Mouse (Mus musculus): Measurements from ENCODE around the gene Gm45799. TPM values are rescaled to one million over a fixed set of nuclear protein-coding genes. Genes with fewer than 3 reads are reported as not detected.

The Gm45799 gene
- polyA plus RNA-seq, 1 experiment = 56.6 TPM

DNA sequence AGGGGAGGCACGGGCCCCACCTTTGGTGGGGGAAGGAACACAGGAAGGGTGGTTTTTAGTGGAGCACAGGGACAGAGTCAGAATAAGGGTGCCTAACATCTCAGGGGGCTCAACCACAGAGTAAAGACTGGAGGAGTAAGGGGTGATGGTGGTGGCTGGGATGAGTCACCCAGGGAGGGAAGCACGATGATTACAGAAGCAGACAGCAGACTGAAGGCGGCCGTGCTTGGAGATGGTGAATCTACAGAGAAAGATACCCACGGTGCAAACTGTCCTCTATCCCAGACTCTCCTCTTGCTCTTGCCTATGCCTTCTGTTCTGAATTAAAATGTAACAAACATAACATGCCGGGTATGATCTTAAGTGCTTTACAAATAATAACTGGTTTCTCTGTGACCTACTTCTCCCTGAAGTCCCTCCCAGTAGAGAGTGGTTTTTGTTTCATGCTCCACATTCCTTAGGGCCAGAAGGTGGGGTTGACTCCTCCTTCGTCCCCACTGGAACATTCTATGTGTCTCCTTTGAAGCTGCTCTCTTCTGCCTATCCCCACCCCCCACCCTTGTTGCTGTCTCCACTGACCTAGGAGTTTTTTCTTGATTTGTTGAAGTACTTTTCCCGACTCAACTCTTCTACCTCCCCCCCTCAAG, 18.6 kb upstream of the Gm45799 start:
- peak overlapping the region; percentile 22; the same call in 1 of the 2 replicates for H3K27ac ChIP-seq (ENCODE audit: insufficient read depth, low read length)
- H3K4me3 ChIP-seq (ENCODE audit: insufficient read depth, low read length) = no peak overlapping the region
- H3K4me1 ChIP-seq (ENCODE audit: control insufficient read depth, insufficient read depth, low read length) = peaks cover 3% of the 10 kb centered on the region; the same call in 1 of the 2 replicates
- no peak for TF ChIP-seq POLR2A (IDR thresholded peaks at IDR 0.05; ENCODE audit: extremely low read depth, insufficient read depth, low read length)
- TF ChIP-seq CTCF (IDR thresholded peaks at IDR 0.05; ENCODE audit: extremely low read depth, insufficient read depth, low read length) = no peak

DNA sequence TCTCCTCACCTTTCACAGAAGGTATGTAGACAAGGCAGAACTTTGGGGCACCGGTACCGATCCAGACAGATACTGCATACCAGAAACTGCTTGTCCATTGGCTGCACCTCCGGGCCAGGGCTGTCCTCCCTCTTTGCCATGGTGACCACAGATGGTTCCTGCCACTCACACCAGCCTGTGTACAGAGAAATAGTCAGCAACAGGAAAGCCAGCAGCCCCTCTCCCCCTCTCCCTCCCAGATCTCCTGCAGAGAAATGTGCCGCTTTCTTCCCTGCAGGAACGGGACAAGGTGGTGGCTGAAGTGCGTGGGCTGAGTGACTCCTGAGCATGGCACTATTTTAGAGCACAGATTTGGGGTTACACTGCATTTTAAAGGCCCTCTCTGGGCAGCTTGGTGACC, 15.0 kb upstream of the Gm45799 start:
- H3K27ac ChIP-seq (ENCODE audit: insufficient read depth, low read length) = no peak overlapping the region
- no peak for TF ChIP-seq CTCF (IDR thresholded peaks at IDR 0.05; ENCODE audit: extremely low read depth, insufficient read depth, low read length)
- TF ChIP-seq POLR2A (IDR thresholded peaks at IDR 0.05; ENCODE audit: extremely low read depth, insufficient read depth, low read length) = no peak
- peaks cover 9% of the 10 kb centered on the region; the same call in 1 of the 2 replicates for H3K4me1 ChIP-seq (ENCODE audit: control insufficient read depth, insufficient read depth, low read length)
- H3K4me3 ChIP-seq (ENCODE audit: insufficient read depth, low read length) = no peak overlapping the region

DNA sequence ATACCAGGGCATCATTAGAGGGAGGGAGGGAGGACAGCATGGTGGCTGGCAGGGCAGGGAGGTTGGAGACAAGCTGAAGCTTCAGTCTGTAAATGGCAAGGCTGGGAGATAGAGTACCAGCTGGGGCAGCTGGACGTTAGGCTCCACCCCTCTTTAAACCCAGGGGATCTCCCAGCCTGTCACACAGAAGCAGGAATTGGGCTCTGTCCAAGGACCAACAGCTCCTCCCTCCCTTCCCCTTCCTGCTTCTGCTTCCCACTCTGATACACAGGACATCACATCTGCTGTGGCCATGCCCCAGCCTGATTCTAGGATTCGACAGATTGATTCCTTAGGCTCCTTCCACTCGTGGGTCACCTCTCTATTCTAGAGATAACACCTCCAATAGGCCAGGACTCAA, 11.7 kb upstream of the Gm45799 start:
- Histone ChIP-seq H3K27ac (ENCODE audit: insufficient read depth, low read length) (peak overlapping the region; percentile 71), H3K4me1 (ENCODE audit: control insufficient read depth, insufficient read depth, low read length) (peaks cover 5% of the 10 kb centered on the region; the same call in 1 of the 2 replicates), H3K4me3 (ENCODE audit: insufficient read depth, low read length) (no peak overlapping the region)
- TF ChIP-seq CTCF (IDR thresholded peaks at IDR 0.05; ENCODE audit: extremely low read depth, insufficient read depth, low read length) = no peak
- peak; percentile 13; the same call in 1 of the 2 replicates for TF ChIP-seq POLR2A (IDR thresholded peaks at IDR 0.05; ENCODE audit: extremely low read depth, insufficient read depth, low read length)

DNA sequence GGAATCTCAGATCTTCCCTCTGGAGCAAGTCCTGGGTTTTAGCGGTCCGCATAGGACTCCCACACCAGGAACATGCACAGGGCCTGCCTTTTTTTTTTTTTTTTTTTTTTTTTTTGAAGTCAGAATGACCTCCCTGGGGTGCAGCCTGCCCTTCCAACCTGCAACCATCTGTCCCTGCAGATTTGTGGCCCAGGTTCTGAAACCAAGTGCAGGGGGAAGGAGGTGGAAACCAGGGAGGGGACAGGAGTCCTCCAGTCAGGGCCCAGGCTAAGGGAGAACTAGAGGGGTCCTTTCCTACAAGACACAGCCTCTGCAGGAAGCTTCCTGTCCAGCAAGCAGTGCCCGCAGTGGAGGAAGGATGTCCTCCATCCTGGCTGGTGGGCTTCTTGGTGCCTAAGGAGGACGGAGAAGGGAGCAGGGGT, 7.8 kb upstream of the Gm45799 start:
- H3K4me1 ChIP-seq (ENCODE audit: control insufficient read depth, insufficient read depth, low read length) = peaks cover 7% of the 10 kb centered on the region; the same call in 1 of the 2 replicates
- peak overlapping the region; percentile 96 for H3K4me3 ChIP-seq (ENCODE audit: insufficient read depth, low read length)
- no peak overlapping the region for H3K27ac ChIP-seq (ENCODE audit: insufficient read depth, low read length)
- TF ChIP-seq POLR2A (IDR thresholded peaks at IDR 0.05; ENCODE audit: extremely low read depth, insufficient read depth, low read length) (no peak), CTCF (IDR thresholded peaks at IDR 0.05; ENCODE audit: extremely low read depth, insufficient read depth, low read length) (no peak)

DNA sequence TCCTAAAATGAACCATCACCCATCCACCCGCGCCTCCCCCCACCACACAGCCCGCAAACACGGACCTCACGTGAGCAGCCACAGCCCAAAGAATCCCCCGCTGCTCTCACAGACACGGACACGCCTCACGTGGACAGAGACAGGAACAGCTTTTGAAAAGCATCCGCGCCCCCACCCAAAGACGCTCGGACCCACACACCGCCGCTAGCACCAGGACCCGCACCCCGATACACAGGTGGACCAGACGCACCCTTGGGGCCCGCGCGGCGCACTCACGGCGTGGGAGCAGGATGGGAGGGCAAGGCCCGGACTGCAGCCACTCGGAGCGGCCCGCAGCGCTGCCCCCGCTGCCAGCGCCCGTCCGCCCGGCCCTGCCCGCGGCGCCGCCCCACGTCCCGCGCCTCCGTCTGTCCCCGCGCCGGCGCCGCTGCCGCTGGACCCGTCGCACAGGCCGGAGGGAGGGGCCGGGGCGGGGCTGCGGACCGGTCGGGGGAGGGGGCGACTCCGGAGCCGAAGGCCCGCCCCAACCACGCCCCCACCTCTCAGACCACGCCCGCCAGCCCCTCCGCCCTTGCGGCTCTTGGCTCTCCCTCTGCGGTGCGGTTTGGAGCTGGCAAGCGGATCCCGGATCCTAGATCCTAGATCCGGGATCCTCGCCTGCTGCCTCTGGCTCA, 7.1 kb upstream of the Gm45799 start, which contains the start of gene Trim3:
TSS of gene Trim3 (minus strand) at position 445 of the 674 bp plus-strand sequence.
- TF ChIP-seq CTCF (IDR thresholded peaks at IDR 0.05; ENCODE audit: extremely low read depth, insufficient read depth, low read length) (no peak), POLR2A (IDR thresholded peaks at IDR 0.05; ENCODE audit: extremely low read depth, insufficient read depth, low read length) (0 out of 2 replicates have a peak, but pooled peaks have one; percentile 3)
- H3K4me1 ChIP-seq (ENCODE audit: control insufficient read depth, insufficient read depth, low read length) = peaks cover 7% of the 10 kb centered on the region; the same call in 1 of the 2 replicates
- peak within 1 kb of the TSS; percentile 96 for H3K4me3 ChIP-seq (ENCODE audit: insufficient read depth, low read length)

DNA sequence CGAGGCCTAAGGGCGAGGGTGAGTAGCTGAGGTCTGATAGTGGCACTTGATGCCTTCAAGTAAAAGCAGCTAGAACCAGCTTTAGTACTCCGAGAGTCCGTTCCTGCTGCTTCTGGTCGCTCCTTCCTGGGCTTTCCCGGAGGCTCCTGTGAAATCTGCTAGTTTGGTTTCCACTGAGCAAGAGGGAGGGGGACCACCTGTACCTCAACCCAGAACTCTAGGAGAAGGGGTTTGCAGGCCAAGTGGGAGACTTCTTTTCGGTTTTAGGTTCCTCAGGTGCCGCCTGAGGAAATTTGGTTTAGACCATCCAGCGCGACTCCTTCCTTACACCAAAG, 6.6 kb upstream of the Gm45799 start:
- Histone ChIP-seq H3K4me1 (ENCODE audit: control insufficient read depth, insufficient read depth, low read length) (peaks cover 5% of the 10 kb centered on the region; the same call in 1 of the 2 replicates), H3K4me3 (ENCODE audit: insufficient read depth, low read length) (peak overlapping the region; percentile 96), H3K27ac (ENCODE audit: insufficient read depth, low read length) (0 out of 2 replicates have a peak overlapping the region, but pooled peaks have one; percentile 1)
- TF ChIP-seq CTCF (IDR thresholded peaks at IDR 0.05; ENCODE audit: extremely low read depth, insufficient read depth, low read length) = no peak

More for the DNA sequence above, 7.1 kb upstream of the Gm45799 start, which contains the start of gene Trim3:
- H3K27ac ChIP-seq (ENCODE audit: insufficient read depth, low read length) = peak within 1 kb of the TSS; percentile 97

DNA sequence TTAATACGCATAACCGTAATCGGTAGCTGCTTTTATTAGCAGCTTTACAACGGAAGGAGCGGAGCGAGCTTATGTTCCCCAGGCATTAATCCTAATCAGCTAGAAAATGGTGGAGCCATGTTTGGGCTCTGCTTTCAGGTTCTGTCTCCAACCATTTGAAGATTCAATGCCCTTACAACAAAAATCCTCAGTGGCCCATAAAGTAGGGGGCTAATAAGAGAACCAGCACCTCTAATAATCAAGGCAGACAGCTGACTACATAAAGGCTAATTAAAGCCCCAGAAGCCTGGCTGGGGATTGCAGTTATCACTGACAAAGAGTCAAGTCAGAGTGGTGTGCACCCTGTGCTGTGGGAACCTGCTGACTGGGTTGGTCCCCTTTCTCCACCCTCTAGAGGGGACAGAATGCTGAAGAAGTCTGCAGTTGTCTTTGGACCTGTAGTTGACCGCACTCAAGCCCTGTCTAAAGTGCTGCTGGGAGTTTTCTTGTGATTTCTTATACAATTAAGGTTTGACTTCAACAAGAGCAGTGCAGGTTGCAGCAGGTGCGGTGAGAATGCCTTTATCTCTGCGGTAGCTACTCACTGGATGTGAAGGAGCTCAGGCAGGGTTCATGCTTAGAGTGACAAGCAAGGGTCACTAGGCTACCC, 6.0 kb upstream of the Gm45799 start:
- Histone ChIP-seq H3K27ac (ENCODE audit: insufficient read depth, low read length) (no peak overlapping the region), H3K4me3 (ENCODE audit: insufficient read depth, low read length) (no peak overlapping the region), H3K4me1 (ENCODE audit: control insufficient read depth, insufficient read depth, low read length) (peaks cover 5% of the 10 kb centered on the region)
- TF ChIP-seq POLR2A (IDR thresholded peaks at IDR 0.05; ENCODE audit: extremely low read depth, insufficient read depth, low read length) = no peak
- no peak for TF ChIP-seq CTCF (IDR thresholded peaks at IDR 0.05; ENCODE audit: extremely low read depth, insufficient read depth, low read length)

DNA sequence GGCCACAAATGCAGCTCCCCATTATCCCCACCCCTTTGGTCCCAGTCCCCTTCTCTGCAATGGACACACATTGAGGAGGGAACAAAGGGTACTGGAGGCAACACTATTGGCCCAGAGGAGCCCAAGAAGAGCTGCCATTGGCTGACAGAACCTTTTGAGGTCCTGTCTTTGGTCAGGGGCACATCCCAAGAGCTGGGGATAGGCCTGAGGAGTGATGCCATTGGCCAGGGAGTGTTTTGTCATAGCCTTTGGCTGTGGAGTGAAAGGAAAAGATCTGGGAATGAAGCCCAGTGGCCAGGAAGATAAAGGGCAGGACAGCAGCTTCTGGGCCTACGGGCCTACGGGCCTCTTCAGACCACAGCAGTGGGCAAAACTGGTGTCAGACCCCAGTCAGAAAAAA, 4.6 kb upstream of the Gm45799 start:
- Histone ChIP-seq H3K27ac (ENCODE audit: insufficient read depth, low read length) (no peak overlapping the region), H3K4me1 (ENCODE audit: control insufficient read depth, insufficient read depth, low read length) (peaks cover 4% of the 10 kb centered on the region)
- no peak for TF ChIP-seq POLR2A (IDR thresholded peaks at IDR 0.05; ENCODE audit: extremely low read depth, insufficient read depth, low read length)
- TF ChIP-seq CTCF (IDR thresholded peaks at IDR 0.05; ENCODE audit: extremely low read depth, insufficient read depth, low read length) = no peak

DNA sequence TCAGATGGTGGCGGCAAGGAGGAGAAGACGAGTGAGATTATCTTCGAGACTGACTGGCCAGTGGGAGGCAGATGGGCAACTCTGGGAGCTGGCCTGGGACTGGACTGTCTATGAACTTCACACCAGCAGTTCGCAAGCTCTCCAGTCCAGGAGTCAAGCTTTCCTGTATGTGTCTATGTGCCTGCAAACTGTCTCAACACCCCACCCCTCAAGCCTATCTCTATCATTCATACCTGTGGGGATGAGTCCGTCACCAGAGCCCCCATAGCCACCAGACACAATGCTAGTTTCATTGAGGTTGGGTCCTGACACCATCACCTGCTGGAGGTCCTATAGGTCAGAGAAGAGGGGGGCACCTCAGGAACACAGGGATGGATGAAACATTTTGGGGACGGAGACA, 1.6 kb upstream of the Gm45799 start:
- no peak overlapping the region for H3K27ac ChIP-seq (ENCODE audit: insufficient read depth, low read length)
- TF ChIP-seq POLR2A (IDR thresholded peaks at IDR 0.05; ENCODE audit: extremely low read depth, insufficient read depth, low read length) (no peak), CTCF (IDR thresholded peaks at IDR 0.05; ENCODE audit: extremely low read depth, insufficient read depth, low read length) (no peak)
- no peak overlapping the region for H3K4me3 ChIP-seq (ENCODE audit: insufficient read depth, low read length)
- H3K4me1 ChIP-seq (ENCODE audit: control insufficient read depth, insufficient read depth, low read length) = peaks cover 3% of the 10 kb centered on the region

More for the DNA sequence above, 4.6 kb upstream of the Gm45799 start:
- no peak overlapping the region for H3K4me3 ChIP-seq (ENCODE audit: insufficient read depth, low read length)
